Mouse (Mus musculus): ENCODE results near the gene Mcoln1.

The Mcoln1 gene

DNA sequence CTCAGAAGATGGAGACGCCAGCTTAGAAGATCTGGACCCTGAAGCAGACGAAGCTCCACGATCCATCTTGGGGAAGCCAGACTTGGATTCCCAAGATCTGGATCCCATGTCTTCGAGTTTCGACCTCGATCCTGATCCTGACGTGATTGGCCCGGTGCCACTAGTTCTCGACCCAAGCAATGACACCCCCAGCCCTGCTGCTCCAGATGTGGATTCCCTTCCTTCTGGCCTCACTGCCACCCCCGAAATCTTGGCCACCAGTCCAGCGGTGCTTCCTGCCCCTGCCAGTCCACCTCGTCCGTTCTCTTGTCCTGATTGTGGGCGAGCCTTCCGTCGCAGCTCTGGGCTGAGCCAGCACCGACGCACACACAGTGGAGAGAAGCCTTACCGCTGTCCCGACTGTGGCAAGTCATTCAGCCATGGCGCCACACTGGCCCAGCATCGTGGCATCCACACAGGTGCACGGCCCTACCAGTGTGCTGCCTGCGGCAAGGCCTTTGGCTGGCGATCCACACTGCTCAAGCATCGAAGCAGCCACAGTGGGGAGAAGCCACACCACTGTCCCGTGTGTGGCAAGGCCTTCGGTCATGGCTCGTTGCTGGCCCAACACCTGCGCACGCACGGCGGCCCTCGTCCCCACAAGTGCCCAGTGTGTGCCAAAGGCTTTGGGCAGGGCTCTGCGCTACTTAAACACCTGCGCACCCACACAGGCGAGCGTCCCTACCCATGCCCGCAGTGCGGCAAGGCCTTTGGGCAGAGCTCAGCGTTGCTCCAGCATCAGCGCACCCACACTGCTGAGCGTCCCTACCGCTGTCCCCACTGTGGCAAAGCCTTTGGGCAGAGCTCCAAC is 4.5 kb upstream of the Mcoln1 start:
- in situ Hi-C loops (cut with MboI, MseI), result loop anchor here (10.0 to 25.0 kb wide), 2 partner anchors 759 to 1116 kb away; partner anchors contain the start of genes Ctxn1, Snapc2 and Zfp958

DNA sequence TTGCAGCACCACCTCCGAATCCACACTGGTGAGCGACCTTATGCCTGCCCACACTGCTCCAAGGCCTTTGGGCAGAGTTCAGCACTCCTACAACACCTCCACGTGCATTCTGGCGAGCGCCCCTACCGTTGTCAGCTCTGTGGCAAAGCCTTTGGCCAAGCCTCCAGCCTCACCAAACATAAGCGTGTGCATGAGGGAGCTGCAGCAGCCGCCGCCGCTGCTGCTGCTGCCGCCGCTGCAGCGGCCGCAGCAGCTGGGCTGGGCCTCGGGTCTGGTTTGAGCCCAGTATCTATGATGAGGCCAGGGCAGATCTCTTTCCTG is 3.9 kb upstream of the Mcoln1 start:
- in situ Hi-C loops (cut with MboI, MseI), result loop anchor here (10.0 to 25.0 kb wide), 2 partner anchors 758 to 1116 kb away; partner anchors contain the start of genes Ctxn1, Snapc2 and Zfp958

DNA sequence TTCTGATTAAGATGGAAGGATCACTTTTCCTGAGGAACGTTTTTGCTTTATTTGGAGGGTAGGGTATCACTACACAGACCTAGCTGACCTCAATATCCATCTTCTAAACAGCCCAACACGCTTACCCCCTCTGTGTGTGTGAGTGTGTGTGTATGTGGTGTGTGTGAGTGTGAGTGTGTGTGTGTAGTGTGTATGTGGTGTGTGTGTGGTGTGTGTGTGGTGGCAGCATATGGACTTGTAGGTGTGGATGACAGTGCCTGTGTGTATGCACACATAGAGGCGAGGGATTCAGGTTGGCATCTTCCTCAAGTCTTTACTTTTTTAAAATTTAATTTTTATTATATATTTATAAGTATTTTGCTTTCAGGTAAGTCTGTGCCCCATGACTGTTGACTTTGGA is 1.7 kb upstream of the Mcoln1 start:
- in situ Hi-C loops (cut with MboI, MseI), result loop anchor here (10.0 to 25.0 kb wide), 2 partner anchors 756 to 1114 kb away; partner anchors contain the start of genes Ctxn1, Snapc2 and Zfp958

DNA sequence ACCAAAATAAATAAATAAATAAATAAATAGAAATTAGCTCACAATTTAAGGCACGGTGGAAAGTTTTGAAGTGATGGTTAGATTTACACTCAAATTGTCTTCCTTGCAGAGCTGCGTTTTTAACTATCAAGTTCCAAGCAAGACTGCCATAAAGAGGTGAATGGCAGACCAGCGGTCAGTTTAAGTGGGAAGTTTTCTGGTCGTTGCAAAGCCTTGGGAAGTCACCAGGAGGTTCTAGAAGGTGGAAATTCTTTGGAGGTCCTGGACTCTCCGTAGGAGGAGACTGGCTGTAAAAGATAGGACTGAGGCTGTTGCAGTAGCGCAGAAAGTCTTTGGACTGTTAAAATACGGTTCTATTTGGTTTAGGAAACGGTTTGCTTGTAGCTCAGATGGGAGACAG is 506 bp upstream of the Mcoln1 start:
- in situ Hi-C loops (cut with MboI, MseI), result loop anchor here (10.0 to 25.0 kb wide), 2 partner anchors 755 to 1113 kb away; partner anchors contain the start of genes Ctxn1, Snapc2 and Zfp958

DNA sequence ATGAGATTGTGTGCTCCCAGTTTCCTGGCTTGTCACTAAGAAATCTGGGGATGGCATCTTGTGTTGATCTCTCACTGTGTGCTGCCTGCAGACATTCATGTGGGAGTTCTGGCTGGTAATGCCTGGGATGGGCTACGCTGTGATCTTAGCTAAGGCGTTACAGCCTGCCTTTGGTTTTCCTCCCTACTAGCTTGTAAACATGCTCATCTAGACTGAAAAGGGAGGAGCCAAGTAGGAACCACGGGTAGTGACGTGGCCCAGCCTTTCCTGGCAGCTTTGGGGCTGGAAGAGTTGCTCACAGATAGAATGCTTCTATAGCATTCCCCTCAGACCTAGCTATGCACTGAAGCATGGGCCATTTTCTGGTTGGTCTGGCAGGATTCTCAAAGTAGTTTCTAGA is 2.0 kb downstream of the Mcoln1 start:
- in situ Hi-C loops (cut with MboI, MseI), result no loop called here

DNA sequence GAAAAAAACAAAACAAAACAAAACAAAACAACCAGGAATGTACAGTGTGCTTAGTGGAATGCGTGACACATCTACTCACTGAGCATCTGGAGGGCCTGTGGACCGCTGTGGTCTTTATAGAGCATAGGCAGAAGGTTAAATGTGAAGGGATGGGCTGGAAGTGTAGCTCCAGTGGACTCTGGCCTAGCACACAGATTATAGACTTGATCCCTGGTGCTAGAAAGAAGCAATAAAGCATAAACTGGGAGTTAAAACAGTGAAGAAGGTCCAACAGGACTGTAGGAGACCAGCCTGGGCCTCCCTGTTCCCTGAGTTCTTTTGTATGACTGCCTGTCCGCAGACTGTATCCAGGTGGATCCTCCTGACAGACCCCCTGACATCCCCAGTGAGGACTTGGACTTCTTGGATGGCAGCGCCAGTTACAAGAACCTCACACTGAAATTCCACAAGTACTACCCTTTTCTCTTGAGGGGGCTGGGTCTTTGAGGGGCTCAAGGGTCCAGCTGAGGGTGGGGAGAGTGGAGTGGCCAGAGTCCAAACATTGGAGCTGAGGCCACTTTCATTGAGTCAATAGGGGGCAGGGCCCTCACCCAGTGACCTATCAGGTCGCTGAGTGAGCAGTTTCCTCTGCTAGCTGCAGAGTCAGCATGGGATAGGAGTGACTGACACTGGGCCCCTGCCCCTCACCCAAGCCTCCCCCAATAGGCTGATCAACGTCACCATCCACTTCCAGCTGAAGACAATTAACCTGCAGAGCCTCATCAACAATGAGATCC is 7.9 kb downstream of the Mcoln1 start:
- in situ Hi-C loops (cut with MboI, MseI), result no loop called here

DNA sequence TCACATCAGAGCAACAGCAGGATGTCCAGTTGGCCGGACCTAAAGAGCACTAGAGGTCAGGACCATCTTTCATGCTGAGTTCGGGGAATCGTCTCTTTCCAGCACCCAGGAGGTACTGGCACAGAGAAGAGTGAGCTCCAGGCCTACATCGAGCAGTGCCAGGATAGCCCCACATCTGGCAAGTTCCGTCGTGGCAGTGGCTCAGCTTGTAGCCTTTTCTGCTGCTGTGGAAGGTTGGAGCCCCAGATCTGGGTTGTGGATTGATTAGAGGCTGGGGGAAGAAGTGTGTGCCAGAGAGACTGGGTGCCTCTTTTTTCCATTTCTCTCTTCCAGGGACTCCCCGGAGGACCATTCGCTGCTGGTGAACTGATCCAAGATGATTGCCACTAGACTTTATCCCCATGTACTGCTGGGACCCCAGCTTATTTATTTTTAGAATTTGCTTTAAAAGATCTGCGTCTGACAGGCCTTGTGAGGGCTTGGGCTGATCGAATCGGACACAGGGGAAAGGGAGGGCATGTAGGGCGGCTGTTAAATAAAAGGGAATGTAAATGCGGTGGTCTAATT is 14.5 kb downstream of the Mcoln1 start:
- in situ Hi-C loops (cut with MboI, MseI), result no loop called here

DNA sequence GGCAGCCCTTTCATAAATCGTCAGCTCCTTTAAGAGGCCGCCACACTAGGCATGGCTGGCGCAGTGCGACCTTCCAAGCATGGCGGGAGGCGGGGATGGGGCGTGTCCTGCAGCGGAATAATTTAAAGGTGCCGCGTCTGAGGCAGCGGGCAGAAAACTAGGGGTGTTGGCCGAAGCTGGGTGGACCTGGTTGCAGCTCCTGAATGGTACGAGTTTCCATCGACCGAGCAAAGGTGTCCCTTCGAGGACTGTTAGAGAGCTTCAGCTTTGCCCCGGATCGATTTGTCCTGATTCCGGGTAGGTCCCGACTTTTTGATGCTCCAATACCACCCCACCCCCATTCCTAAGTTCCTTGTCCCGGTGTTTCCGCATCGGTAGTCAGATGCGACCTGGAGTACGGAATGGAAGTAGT is 15.0 kb downstream of the Mcoln1 start, which contains the start of gene Pnpla6:
Gene Pnpla6, plus strand, starts transcription at position 125 of the 412 bp plus-strand sequence.
- in situ Hi-C loops (cut with MboI, MseI), result no loop called here

DNA sequence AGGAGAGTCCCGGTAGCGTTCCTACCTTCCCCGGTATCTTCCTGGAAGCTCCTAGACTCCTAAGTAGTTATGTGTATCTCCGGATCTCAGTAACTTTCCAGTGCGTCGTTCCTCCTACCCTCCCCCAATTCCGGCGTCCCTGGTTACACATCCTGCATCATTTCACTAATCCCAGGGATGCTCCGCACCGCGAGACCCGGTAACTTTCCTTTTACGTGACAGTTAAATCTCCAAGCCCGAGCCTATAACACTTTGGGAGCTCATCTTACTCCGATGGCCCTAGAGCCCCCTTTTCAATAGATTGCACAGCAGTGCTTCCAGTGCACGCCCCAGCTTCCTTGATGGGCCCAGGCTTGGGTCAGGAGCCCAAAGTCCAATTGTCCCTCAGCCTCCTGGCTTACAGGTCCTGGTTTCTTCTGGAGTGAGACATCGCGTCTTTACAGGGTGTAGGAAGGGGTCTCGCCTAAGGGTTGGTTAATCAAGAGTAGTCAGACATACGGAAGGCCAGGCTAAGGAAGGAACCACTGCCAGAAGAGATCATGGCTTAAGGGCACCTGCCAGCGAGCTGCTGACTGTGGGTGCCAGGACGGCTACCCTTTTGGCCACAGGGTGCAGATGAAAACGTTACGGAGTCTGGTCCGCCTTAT is 15.6 kb downstream of the Mcoln1 start:
- in situ Hi-C loops (cut with MboI, MseI), result no loop called here

DNA sequence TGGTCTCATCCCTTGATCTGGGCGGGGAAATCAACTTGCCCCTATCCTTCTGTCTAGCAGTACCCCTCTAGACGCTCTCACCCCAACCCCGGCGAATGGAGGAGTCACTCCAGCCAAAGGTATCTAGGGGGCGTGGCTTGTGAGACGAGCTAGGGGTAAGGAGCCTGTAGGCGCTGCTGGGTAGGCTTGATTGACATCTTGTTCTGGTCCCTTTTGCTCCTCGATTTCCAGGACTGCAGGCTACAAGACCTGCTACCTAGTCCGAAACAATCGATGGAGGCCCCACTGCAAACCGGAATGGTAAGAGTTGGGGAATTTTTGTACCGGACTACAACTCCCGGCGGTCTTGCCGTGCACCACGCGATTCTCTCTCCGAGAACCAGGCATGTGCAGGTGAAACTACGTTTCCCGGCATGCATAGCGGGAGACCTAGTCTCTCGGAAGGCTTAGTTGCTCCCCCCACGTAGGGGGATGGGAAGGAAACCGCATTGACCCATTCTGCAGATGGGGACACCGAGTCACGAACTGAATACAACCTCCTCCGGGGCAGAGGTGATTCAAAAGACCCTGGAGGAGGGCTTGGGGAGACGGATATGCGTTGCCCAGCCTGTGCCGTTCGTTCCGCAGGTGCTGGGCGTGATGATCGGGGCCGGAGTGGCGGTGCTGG is 16.3 kb downstream of the Mcoln1 start:
- in situ Hi-C loops (cut with MboI, MseI), result no loop called here

DNA sequence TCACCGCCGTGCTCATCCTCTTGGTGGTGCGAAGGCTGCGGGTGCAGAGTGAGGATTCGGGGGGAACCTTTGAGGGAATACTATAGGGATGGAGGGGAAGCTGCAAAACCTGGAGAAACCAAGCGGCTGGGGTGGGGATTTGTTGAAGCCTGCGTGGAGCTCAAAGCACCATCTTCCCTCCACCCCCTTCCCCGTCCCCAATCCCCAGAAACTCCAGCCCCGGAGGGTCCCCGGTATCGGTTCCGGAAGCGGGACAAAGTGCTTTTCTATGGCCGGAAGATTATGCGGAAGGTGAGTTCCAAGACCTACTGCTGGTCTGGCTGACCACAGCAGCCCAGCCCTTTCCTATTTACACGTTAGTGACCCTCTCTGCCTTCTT is 16.8 kb downstream of the Mcoln1 start:
- in situ Hi-C loops (cut with MboI, MseI), result no loop called here

DNA sequence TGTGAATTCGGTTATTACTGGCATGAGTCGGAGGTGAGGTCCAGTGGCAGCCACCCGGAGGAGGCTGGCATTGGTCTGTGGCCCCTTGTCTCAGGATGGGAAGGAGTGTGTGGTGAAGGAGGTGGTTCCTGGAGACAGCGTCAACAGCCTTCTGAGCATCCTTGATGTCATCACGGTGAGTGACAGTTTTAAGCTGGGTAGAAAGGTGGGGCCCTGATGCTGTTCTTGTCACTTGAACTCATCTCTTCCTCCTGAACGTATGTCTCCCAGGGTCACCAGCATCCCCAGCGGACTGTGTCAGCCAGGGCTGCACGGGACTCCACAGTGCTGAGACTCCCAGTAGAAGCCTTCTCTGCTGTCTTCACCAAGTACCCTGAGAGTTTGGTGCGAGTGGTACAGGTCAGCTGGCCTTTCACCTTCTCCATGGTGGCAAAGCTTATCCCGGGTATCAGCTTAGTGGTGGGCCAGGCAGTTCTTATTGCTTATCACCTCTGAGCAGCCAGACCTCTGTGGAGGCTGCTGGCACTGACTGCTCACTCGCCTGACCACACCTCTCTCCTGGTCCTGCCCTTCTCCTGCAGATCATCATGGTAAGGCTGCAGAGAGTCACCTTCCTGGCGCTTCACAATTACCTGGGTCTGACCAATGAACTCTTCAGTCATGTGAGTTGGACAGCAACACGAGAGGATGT is 21.9 kb downstream of the Mcoln1 start:
- in situ Hi-C loops (cut with MboI, MseI), result no loop called here

DNA sequence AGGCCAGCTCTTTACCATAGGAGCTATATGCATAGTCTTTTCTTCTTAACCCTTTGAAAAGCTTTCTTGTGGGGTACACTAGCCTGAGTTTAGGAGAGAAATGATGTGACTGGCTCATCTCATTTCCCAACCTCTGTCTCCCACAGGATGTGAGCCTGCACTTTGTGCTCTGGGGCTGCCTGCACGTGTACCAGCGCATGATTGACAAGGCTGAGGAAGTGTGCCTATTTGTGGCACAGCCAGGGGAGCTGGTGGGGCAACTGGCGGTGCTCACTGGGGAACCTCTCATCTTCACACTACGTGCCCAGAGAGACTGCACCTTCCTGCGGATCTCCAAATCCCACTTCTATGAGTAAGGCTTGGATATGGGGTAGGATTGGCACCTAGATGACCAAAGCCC is 30.6 kb downstream of the Mcoln1 start:
- in situ Hi-C loops (cut with MboI, MseI), result no loop called here

DNA sequence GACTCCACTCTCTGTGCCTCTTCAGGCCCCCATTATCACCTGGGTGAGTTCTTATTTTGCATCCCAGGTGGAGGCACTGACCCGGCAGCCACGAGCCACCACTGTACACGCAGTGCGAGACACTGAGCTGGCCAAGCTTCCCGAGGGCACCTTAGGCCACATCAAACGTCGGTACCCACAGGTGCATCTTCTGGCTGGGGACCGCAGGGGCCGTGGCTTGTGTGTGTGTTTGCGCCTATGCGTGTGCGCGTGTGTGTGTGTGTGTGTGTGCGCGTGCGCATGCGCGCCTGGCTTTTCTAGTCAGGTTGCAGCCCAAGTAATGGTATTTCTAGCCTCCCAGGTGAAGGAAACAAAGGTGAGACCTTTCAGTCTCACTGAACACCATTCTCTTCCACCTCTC is 31.7 kb downstream of the Mcoln1 start:
- in situ Hi-C loops (cut with MboI, MseI), result no loop called here

DNA sequence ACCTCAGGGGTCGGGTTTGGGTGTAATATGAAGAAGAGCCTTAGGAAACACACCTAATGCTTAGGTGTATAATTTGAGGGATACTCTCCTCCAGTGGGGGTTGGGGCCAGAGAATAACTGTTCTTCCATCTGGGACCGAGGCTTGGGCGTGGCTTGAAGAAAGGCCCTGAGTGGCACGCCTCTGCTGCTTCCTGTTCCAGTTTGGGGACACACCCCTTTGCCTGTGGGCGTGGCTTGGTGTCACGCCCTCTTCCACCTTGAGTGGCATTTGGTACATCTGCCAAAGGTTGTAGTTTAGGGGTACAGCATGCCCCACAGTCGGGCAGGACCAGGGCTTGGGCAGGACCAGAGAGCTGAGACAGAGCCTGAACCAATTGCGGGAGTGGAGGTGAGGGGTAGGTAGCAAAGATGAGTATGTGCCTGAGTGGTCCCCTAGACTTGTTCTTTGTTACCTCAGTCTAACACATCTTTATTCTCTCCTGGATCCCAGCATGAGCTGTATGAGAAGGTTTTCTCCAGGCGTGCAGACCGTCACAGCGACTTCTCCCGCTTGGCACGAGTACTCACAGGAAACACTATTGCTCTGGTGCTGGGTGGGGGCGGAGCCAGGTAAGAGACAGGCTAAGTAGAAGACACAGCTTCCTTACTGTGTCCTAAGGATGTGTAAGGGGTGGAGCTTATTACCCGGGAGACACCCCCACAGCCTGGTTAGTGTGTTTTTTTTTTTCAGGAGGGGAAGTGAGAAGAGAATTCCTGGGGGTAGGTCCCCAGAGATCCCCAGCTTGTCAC is 36.0 kb downstream of the Mcoln1 start:
- in situ Hi-C loops (cut with MboI, MseI), result no loop called here

DNA sequence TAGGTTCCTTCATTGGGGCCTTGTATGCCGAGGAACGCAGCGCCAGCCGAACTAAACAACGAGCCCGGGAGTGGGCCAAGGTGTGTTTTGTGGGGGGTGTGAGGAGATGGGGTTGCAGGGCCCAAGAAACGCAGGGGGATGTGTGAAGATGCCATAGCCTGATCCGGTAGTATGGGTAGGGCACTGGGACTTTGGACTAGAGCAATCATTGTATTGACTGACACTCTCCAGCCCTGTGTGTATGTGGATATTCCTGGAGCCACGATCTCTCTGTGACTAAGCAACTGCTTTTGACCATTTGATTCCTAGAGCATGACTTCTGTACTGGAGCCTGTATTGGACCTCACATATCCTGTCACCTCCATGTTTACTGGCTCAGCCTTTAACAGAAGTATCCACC is 36.7 kb downstream of the Mcoln1 start:
- in situ Hi-C loops (cut with MboI, MseI), result no loop called here

DNA sequence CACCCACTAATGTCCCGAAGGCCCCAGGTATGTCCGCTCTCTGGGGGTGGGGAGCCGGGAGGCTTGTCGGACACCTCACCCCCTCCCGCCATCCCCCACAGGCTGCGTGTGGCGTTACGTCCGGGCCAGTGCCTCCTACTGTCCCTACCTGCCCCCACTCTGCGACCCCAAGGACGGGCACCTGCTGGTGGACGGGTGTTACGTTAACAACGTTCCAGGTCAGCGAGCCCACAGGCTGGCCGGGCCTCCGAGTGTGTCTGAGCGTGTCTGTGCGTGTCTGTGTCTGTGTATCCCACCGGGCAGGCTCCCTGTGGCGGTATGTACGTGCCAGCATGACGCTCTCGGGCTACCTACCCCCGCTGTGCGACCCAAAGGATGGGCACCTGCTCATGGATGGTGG is 37.4 kb downstream of the Mcoln1 start:
- in situ Hi-C loops (cut with MboI, MseI), result no loop called here

DNA sequence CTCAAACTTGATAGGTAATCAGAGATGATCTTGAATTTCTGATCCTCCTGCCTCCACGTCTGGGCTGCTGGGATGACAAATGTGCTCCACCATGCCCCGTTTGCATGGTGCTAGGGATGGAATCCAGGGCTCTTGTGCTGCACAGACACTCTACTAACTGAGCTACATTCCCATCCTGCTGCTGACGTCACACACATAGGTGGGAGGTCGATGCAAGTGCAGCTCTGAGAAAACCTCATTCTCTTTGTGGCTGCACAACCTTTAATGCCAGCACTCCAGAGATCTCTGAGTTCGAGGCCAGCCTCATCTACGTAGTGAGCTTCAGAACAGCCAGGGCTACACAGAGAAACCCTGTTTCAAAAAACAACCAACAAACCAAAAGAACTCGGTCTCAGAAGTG is 38.9 kb downstream of the Mcoln1 start:
- in situ Hi-C loops (cut with MboI, MseI), result no loop called here

DNA sequence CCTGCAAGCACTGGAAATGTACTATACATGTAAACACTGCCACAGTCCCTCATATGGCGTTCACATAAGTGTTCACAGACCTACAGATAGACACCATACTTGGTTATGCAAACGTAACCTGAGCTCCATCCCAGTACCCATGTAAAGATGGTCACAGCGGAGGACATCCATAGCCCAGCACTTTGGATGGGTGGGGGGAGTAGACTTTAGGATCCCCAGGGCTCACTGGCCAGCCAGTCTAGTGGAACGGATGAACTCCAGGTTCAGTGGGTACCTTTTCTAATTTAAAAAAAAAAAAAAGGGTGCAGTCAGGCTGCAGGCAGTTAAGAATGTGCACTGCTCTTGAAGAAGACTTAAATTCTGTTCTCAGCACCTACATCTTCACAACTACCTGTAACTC is 39.8 kb downstream of the Mcoln1 start:
- in situ Hi-C loops (cut with MboI, MseI), result no loop called here

DNA sequence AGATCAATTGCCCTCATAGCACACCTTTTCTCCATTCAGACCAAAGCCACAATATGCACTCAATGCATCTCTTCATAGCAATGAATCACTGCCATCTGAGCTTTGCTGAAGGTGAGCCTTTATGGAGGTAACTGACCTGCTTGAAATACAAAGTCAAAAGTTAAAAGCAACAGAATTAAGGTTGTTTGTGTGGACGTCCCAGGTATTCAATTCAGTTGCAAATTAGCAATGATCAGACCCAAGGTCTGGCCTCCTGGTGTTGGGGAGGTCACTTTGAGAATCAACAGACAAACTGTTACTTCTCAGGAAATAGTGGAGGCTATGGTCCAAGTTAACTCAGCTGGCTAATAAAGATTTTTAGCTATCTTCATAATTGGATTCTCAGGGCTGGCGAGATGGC is 46.3 kb downstream of the Mcoln1 start:
- in situ Hi-C loops (cut with MboI, MseI), result no loop called here
